Mouse (Mus musculus) heart, adult 2 months (tissue): ENCODE results near the gene Slc25a38.

Source experiments
- CTCF ChIP-seq: fragments of 200-600 bp; IDR thresholded peaks from 2 replicates; pipeline ENCODE4 v1.8.1; 2022; ENCODE audit warnings: antibody characterized with exemption, mild to moderate bottlenecking, moderate library complexity
- POLR2A ChIP-seq: fragments of 200-500 bp; IDR thresholded peaks from 2 replicates; pipeline ENCODE4 v1.6.1; 2011; ENCODE audit warnings: mild to moderate bottlenecking, low read depth, low read length, control low read depth; ENCODE audit not compliant: insufficient read depth

GRCm38 (mm10) chr9:120082691-120083090 is 27.5 kb upstream of the Slc25a38 start:
- no peak for TF ChIP-seq POLR2A
- TF ChIP-seq CTCF = no peak
